Mouse (Mus musculus) megakaryocyte, embryonic 14.5 days (primary cell): ENCODE data around the gene Ppt2.

Experiments
- FLI1 ChIP-seq: IDR thresholded peaks from 2 replicates; pipeline ENCODE4 v1.6.1; 2012; ENCODE audit warnings: low read length, inconsistent platforms, mixed read lengths
- GATA1 ChIP-seq: IDR thresholded peaks from 3 replicates; pipeline ENCODE4 v1.6.1; 2012; ENCODE audit warnings: mixed read lengths, low read length, inconsistent platforms, borderline replicate concordance

GRCm38 (mm10) chr17:34652546-34652945, 24.2 kb upstream of the Ppt2 start:
- TF ChIP-seq GATA1: no peak
- no peak for TF ChIP-seq FLI1
